Mouse (Mus musculus): ENCODE results near the gene Gper1. TPM values are rescaled to one million over a fixed set of nuclear protein-coding genes. Genes with fewer than 3 reads are reported as not detected.

The Gper1 gene
- polyA plus RNA-seq, 1 experiment: 2.7 TPM

DNA sequence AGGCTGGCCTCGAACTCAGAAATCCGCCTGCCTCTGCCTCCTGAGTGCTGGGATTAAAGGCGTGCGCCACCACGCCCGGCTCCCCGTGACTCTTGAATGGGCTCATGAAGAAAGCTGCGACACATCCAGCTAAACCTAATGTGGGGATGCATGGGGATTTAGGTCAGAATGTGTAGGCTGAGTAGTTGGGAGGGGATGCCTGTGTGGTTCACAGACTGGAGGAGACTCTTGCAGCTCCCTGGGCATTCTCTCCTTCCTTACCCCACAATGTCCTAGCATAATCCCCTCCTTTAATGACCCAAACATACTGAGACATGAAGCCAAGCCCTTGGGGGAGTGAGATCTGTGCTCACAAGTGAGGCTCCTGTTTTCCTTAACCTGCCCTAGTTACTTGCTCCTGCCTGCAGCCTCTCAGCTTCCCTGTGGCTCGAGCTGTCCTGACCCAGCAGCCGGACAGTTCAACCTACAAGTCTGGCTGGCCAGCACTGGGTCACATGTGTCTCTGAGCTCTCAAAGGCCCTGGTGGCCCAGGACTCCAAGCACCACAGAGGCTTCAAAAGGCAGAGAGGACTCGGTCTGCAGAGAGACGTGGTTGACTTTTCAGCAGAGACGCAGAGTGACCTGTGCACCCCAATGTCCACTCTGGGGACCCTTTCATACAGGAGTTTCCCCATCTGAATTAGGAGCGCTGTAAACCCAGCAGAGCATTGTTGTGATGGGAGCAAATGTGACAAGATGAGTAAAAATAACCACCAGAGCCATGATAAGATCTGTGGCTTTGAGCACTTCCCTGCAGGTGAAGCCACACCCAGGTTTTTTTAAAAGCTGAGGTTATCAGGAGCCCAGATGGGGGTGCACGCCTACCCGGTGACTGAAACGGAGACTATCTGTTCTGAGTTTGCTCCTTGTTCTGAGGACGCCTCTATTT is 41.1 kb upstream of the Gper1 start:
- Histone ChIP-seq H3K4me1 (ENCODE audit: control insufficient read depth, insufficient read depth, low read length) (peaks cover 75% of the 10 kb centered on the region), H3K4me3 (replicated peaks; ENCODE audit: extremely low read depth, low read depth, low read length) (peak overlapping the region; percentile 32)
- DNase-seq: no peak
- TF ChIP-seq CTCF (IDR thresholded peaks at IDR 0.05; ENCODE audit: insufficient read depth, low read length): no peak
- peak; percentile 46; the same call in 1 of the 2 replicates for TF ChIP-seq POLR2A (IDR thresholded peaks at IDR 0.05; ENCODE audit: borderline replicate concordance, extremely low read depth, low read depth, low read length)
- WGBS: 33% methylated on average over 18 of the region's 18 CpGs

DNA sequence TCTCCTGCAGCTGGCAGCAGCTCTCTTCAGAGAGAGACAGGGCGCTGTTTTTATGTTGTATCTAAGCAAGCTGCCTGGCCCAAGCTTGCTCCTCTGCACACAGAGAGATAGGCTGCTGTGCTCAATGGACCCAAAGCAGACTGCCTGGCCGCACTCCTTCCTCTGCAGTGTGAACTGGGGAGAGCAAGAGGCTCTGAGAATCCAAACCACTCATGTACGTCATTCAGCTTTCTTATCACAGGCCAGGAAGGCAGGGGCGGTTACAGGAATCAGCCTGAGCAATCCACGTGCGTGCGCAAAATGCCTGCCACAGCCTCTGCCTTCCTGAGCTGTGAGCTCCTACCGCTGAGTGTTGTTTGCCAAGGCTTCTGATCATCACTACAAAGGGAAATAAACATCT is 40.2 kb upstream of the Gper1 start:
- DNase-seq: peak; percentile 70
- peak overlapping the region; percentile 26 for H3K4me3 ChIP-seq (replicated peaks; ENCODE audit: extremely low read depth, low read depth, low read length)
- TF ChIP-seq POLR2A (IDR thresholded peaks at IDR 0.05; ENCODE audit: borderline replicate concordance, extremely low read depth, low read depth, low read length): peak; percentile 97
- TF ChIP-seq CTCF (IDR thresholded peaks at IDR 0.05; ENCODE audit: insufficient read depth, low read length): no peak
- H3K4me1 ChIP-seq (ENCODE audit: control insufficient read depth, insufficient read depth, low read length): peaks cover 72% of the 10 kb centered on the region
- WGBS: 8% methylated on average over 8 of the region's 8 CpGs

DNA sequence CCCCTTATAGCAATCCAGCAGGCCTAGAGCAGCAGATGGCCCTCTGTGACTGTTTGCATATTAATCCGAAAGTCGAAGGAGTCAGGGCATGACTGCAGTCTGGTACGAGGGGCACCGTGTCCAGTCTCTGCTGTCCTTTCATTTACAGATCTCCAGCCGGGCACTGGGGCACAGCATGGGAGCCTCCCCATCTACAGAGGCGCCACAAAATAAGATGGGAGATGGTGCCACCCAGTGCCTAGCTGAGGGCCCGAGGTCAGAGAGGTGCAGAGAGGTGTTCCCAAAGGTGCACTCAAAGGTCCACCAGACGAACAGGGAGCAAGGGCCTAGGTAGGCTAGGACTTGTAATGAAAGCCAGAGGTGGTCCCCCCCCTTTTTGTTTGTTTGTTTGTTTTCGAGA is 39.7 kb upstream of the Gper1 start:
- TF ChIP-seq CTCF (IDR thresholded peaks at IDR 0.05; ENCODE audit: insufficient read depth, low read length): no peak
- TF ChIP-seq POLR2A (IDR thresholded peaks at IDR 0.05; ENCODE audit: borderline replicate concordance, extremely low read depth, low read depth, low read length): no peak
- Histone ChIP-seq H3K4me1 (ENCODE audit: control insufficient read depth, insufficient read depth, low read length) (peaks cover 70% of the 10 kb centered on the region), H3K4me3 (replicated peaks; ENCODE audit: extremely low read depth, low read depth, low read length) (peak overlapping the region; percentile 34)
- no peak for DNase-seq
- 52% methylated on average over 9 of the region's 9 CpGs for WGBS

DNA sequence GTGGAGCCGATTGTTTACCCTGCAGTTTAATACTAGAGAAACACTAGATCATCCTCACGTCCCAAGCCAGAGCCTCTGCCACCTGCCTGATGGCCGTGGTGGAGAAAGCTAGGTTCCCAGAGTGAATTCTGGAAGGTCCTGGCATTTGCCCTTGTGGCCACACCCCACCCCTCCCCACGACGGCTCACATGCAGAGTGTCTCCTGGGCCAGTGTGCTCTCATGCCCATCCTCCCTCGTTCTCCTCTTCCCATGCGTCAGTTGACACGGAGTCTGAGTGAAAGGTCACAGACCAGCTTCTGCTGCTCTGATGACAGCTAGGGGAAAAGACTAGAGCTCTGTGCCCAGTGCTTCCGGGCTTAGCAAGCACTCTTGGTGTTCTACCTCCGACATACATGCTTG is 38.4 kb upstream of the Gper1 start:
- no peak for DNase-seq
- Histone ChIP-seq H3K4me3 (replicated peaks; ENCODE audit: extremely low read depth, low read depth, low read length) (no peak overlapping the region), H3K4me1 (ENCODE audit: control insufficient read depth, insufficient read depth, low read length) (peaks cover 73% of the 10 kb centered on the region)

DNA sequence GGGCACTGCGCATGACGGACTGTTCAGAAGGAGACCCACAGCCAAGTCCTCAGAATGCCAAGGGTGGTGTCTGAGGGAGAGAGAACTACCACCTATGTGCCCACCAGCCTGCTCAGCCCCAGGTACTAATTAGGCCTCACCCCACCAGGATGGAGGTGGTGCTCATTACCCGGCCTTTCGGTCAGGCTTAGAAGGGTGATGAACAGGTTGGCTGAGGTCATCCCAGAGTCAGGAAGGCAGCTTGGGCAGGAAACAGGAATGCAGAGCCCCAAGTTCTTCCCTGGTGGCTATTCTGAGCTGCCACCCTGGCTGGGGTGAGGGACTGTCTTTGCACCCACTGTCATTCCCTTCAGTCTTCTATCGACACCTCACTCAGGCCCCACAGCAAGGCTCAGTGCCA is 36.9 kb upstream of the Gper1 start:
- TF ChIP-seq POLR2A (IDR thresholded peaks at IDR 0.05; ENCODE audit: borderline replicate concordance, extremely low read depth, low read depth, low read length) (no peak), CTCF (IDR thresholded peaks at IDR 0.05; ENCODE audit: insufficient read depth, low read length) (no peak)
- H3K4me1 ChIP-seq (ENCODE audit: control insufficient read depth, insufficient read depth, low read length): peaks cover 72% of the 10 kb centered on the region
- H3K4me3 ChIP-seq (replicated peaks; ENCODE audit: extremely low read depth, low read depth, low read length): no peak overlapping the region
- 73% methylated on average over 5 of the region's 5 CpGs for WGBS
- no peak for DNase-seq

More for the DNA sequence above, 38.4 kb upstream of the Gper1 start:
- TF ChIP-seq CTCF (IDR thresholded peaks at IDR 0.05; ENCODE audit: insufficient read depth, low read length): no peak
- peak; percentile 8; the same call in 1 of the 2 replicates for TF ChIP-seq POLR2A (IDR thresholded peaks at IDR 0.05; ENCODE audit: borderline replicate concordance, extremely low read depth, low read depth, low read length)
- WGBS: 16% methylated on average over 10 of the region's 10 CpGs

DNA sequence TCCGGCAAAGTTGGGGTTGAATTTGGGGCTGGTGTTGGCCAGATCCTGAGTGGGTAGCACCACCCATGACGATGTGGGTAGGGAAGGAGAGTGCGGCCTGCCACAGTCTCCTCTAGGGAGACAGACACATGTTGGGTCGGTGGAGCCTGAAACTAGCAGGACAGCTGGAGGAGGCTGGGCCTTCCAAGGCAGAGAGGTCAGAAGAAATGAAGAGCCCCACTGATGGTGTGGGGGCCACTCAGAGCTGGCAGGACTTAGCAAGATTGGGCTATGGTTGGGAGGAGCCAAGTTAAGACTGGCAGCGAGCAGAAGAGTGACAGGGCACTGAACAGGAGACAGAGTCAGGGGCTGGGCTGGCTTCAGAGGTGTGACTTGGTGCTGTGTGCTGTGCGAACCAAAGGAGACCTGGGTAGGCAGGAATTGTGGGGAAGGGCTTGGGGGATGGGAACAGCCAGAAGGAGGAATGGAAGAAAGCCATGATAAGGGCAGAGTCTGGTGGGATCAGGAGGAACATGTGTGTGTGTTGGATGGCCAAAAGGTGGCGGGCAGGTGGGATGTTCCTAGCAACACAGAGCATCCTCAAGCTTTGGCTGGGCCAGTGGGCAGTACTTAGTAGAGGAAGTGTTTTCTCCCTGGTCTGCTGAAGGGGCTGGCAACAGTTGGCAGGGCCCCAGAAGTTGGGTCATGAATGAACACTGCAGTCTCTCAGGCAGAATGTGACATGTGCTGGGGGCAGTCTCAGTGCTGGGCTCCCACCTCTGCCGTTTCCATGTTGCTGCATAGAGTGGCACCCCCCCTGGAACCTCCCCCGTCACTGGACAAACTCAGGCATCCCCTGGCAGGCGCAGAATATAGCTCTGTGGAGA is 35.4 kb upstream of the Gper1 start:
- Histone ChIP-seq H3K4me1 (ENCODE audit: control insufficient read depth, insufficient read depth, low read length) (peaks cover 76% of the 10 kb centered on the region), H3K4me3 (replicated peaks; ENCODE audit: extremely low read depth, low read depth, low read length) (no peak overlapping the region)
- no peak for TF ChIP-seq CTCF (IDR thresholded peaks at IDR 0.05; ENCODE audit: insufficient read depth, low read length)
- 0 out of 2 replicates have a peak, but pooled peaks have one; percentile 3 for TF ChIP-seq POLR2A (IDR thresholded peaks at IDR 0.05; ENCODE audit: borderline replicate concordance, extremely low read depth, low read depth, low read length)
- no peak for DNase-seq
- 63% methylated on average over 10 of the region's 10 CpGs for WGBS

DNA sequence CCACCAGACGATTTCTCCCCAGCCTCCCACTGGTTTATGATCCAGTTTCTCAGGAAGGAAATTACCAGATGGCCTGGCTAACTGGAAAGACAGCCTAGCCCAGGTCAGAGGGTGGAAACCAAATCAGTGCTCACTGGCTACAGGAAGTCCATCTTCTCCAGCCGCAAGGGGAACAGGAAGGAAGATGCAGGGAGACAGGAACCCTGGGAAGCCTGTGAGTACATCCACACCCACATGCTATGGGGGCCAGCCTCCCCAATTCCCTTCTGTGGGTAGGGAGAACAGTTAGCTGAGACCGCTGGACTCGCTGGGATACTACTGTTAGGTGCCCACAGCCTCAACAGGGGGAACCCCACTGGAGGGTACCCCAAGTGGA is 34.8 kb upstream of the Gper1 start:
- no peak for TF ChIP-seq CTCF (IDR thresholded peaks at IDR 0.05; ENCODE audit: insufficient read depth, low read length)
- no peak for TF ChIP-seq POLR2A (IDR thresholded peaks at IDR 0.05; ENCODE audit: borderline replicate concordance, extremely low read depth, low read depth, low read length)
- WGBS: 45% methylated on average over 4 of the region's 4 CpGs
- Histone ChIP-seq H3K4me3 (replicated peaks; ENCODE audit: extremely low read depth, low read depth, low read length) (no peak overlapping the region), H3K4me1 (ENCODE audit: control insufficient read depth, insufficient read depth, low read length) (peaks cover 73% of the 10 kb centered on the region)
- no peak for DNase-seq

DNA sequence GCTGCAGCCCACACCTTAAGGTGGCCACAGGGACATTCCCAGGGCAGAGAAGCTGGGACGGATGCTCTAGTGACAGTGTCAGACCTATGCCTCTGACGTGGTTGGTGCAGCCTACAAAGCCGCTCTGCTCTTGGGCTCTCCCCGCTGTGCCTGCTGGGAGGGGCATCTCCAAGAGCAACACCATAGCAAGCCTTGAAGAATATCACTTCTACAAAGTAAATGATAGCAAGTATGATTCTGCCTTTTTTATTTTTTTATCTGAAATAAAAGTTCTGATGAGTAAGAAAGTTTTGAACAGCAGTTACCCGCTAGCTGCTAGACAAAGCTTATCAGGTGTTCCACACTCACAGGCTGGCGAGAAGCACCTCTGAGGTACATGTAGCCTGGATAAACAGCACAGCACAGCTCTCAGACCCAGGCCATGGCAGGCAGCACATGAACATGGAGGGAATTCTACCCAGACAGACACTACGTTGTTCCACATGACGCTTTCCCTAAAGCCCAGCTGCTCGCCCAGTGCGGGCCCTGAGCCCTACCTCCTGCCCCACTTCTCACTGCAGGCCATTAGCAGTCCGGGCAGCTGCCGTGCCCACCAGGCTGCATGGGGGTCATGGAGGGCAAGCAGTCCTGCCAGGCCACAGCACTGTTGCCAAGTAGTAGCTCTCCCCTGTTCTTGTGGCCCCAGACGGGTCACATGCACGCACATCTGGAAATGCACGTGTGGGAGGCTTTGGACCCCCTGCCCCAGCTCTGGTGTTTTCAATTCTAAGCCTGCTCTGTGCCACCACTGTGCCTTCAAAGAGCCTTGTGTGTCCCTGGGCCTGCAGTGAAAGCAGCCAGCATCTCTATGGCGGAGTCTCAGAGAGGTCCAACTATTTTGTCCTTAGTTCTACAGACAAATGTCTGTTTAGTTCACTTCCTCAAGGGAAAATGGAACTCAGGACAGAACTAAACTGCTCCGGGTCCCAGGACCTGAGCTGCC is 34.0 kb upstream of the Gper1 start:
- TF ChIP-seq CTCF (IDR thresholded peaks at IDR 0.05; ENCODE audit: insufficient read depth, low read length) (no peak), POLR2A (IDR thresholded peaks at IDR 0.05; ENCODE audit: borderline replicate concordance, extremely low read depth, low read depth, low read length) (no peak)
- DNase-seq: no peak
- WGBS: 54% methylated on average over 17 of the region's 17 CpGs
- no peak overlapping the region for H3K4me3 ChIP-seq (replicated peaks; ENCODE audit: extremely low read depth, low read depth, low read length)
- peaks cover 65% of the 10 kb centered on the region for H3K4me1 ChIP-seq (ENCODE audit: control insufficient read depth, insufficient read depth, low read length)

All from lung, adult 2 months (tissue).